Mouse (Mus musculus) heart, adult 2 months (tissue): ENCODE results near the gene Idh1. TPM values are rescaled to one million over a fixed set of nuclear protein-coding genes. Genes with fewer than 3 reads are reported as not detected.

Experiments used
- DNase-seq, 2 experiments: peaks; one replicate each; pipeline ENCODE4 v3.0.0; 2021
- H3K27ac ChIP-seq: fragments of 200-600 bp; 2 replicates; pipeline ENCODE4 v1.8.1; 2022
- H3K27me3 ChIP-seq: fragments of 200-500 bp; 2 replicates; pipeline ENCODE4 v1.6.1; 2012; ENCODE audit warnings: mild to moderate bottlenecking, low read length, inconsistent platforms, mixed read lengths; ENCODE audit not compliant: control insufficient read depth, insufficient read depth
- H3K36me3 ChIP-seq: fragments of 200-500 bp; 2 replicates; pipeline ENCODE4 v1.6.1; 2012; ENCODE audit warnings: low read length, inconsistent platforms; ENCODE audit not compliant: control insufficient read depth, insufficient read depth
- H3K4me1 ChIP-seq: fragments of 200-500 bp; 2 replicates; pipeline ENCODE4 v1.6.1; 2011; ENCODE audit warnings: low read length; ENCODE audit not compliant: control insufficient read depth, insufficient read depth
- H3K4me3 ChIP-seq: fragments of 200-600 bp; 2 replicates; pipeline ENCODE4 v1.8.1; 2022
- H3K79me2 ChIP-seq: fragments of 200-500 bp; replicated peaks from 2 replicates; pipeline ENCODE4 v1.6.1; 2012; ENCODE audit warnings: mild to moderate bottlenecking, inconsistent platforms, low read length, moderate library complexity, mixed read lengths; ENCODE audit not compliant: control insufficient read depth, insufficient read depth
- H3K9ac ChIP-seq: fragments of 200-500 bp; 2 replicates; pipeline ENCODE4 v1.6.1; 2012; ENCODE audit warnings: low read depth, mild to moderate bottlenecking, control low read depth, inconsistent platforms, low read length, mixed read lengths
- CTCF ChIP-seq: fragments of 200-600 bp; IDR thresholded peaks from 2 replicates; pipeline ENCODE4 v1.8.1; 2022; ENCODE audit warnings: antibody characterized with exemption, mild to moderate bottlenecking, moderate library complexity
- EP300 ChIP-seq: fragments of 200-500 bp; IDR thresholded peaks from 2 replicates; pipeline ENCODE4 v1.6.1; 2011; ENCODE audit warnings: low read depth, low read length, control low read depth; ENCODE audit not compliant: insufficient read depth
- POLR2A ChIP-seq: fragments of 200-500 bp; IDR thresholded peaks from 2 replicates; pipeline ENCODE4 v1.6.1; 2011; ENCODE audit warnings: mild to moderate bottlenecking, low read depth, low read length, control low read depth; ENCODE audit not compliant: insufficient read depth
- WGBS: fragments of 180-500 bp; shearing (Covaris S2); methylation state at CpG from one replicate; pipeline ENCODE4 v1.1.7; 2018; 5-methylcytosine and 5-hydroxymethylcytosine counted together
- intact Hi-C: fragments of 180-260 bp; cut with DNase I; formaldehyde crosslinking; loops from one replicate; pipeline ENCODE4 v1.15.1; 2025
- polyA plus RNA-seq: library from polyadenylated mRNA; depleted of rRNA; stranded (reverse); fragments of >200 nt; gene quantifications from 2 replicates; pipeline ENCODE4 v1.2.3, GENCODE M21; 2012; rRNA removed
- total RNA-seq, 2 experiments: library from RNA; stranded (reverse); gene quantifications; 2 replicates each; pipeline ENCODE4 v1.2.3; 2021

The Idh1 gene
- total and polyA plus RNA-seq, 3 experiments = 22.1 to 88.9 (median 57.8) TPM

DNA sequence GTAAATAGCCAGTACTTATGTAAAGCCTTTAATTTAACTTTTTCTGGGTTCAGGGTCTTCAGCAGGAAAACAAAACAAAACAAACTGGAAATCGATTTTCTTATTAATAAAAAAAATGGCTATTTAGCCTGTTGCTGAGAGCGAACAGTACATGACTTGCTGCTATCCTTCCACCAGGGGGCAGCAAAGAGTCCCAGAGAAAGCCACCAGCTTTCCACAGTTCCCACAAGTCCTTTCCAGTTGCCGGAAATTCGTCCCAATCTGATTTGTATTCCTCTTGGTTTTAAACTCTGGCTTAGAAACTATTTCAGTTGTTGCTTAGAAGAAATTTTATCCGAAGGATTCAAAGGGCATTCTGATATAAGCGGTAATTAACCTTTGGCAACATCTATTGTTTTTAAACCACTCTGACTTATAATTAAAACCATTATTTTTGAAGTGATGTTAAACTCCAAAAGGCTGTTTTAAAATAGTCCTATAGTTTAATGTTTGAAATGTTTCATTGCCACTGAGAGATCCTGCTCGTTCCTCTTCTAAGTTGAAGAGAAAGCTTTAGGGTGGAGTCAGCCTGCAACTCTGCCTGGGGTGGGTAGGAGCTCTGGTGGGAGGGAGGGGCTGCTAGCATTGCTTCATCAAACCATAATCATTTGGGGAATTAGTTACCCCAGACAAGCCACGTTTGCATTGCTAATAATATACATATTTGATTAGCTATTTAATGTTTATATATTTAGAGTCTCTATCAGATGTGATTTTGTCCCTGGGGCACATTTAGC is 74.1 kb downstream of the Idh1 start:
- H3K27ac ChIP-seq = peak overlapping the region; percentile 58
- intact Hi-C loops = loop anchor here (1.0 kb wide), 1 partner anchor 67 kb away; no protein-coding TSS in a partner anchor

DNA sequence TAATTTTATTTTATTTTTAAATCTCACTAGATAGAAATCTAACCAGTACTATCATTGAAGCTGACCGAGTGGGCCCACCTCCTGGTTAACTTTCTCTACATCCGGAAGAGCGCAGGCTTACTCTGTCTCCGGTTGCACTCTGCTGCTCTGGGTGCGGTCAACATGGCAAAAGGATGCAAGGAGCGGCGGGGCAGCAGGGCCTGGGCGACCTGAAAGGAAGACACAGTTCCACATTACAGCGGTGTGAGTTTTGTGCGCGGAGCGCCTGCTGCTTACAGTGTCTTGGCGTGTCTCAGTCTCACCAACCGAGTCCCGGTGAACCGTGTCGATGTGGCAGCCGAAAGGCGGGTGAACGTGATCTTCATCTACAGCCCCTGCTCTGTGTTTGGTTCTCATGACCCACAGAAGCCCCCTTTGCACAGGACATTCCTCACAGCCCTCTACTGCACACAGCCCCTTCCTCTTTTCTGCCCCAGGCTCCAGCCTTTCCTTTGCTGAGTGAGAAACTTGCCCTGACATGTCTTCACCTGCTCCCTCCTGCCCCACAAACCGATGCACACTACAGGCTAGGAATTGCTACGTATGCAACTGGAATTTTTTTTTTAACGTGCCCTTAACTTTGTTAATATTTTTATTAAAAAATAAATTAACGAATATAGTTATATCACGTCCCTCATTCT is 76.4 kb downstream of the Idh1 start:
- Histone ChIP-seq H3K27ac (no peak overlapping the region), H3K4me3 (no peak overlapping the region), H3K27me3 (no peaks in the 10 kb centered on the region), H3K9ac (no peak overlapping the region), H3K4me1 (no peaks in the 10 kb centered on the region), H3K36me3 (no peaks in the 10 kb centered on the region), H3K79me2 (no peaks in the 10 kb centered on the region)
- 72% methylated on average over 25 of the region's 25 CpGs for WGBS
- no peak for DNase-seq
- intact Hi-C loops = no loop called here
- TF ChIP-seq EP300 = no peak
- TF ChIP-seq POLR2A = no peak
- TF ChIP-seq CTCF = no peak

More for the DNA sequence above, 74.1 kb downstream of the Idh1 start:
- Histone ChIP-seq H3K4me1 (no peaks in the 10 kb centered on the region), H3K79me2 (no peaks in the 10 kb centered on the region), H3K4me3 (peak overlapping the region; percentile 28), H3K27me3 (no peaks in the 10 kb centered on the region), H3K9ac (no peak overlapping the region), H3K36me3 (no peaks in the 10 kb centered on the region)
- peak; percentile 55 for DNase-seq
- TF ChIP-seq POLR2A (no peak), EP300 (peak; percentile 66; the same call in 1 of the 2 replicates), CTCF (peak; percentile 99; the same call in 1 of the 2 replicates)
- 6% methylated on average over 8 of the region's 8 CpGs for WGBS

DNA sequence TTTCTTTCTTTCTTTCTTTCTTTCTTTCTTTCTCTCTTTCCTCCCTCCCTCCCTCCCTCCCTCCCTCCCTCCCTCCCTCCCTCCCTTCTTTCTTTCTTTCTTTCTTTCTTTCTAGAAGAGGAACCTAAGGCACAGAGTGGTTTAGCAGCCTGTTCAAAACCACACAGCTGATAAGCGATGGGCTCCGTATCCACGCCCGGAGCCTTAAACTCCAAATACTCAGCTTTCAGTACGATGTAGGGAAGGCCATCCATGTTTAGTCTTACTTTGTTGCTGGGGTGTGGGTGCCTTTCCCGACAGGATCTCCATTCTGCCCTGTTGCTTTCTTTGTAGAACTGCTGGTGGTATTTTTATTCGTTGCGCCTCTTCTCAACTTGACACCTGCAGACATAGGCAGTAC is 77.1 kb downstream of the Idh1 start:
- no peaks in the 10 kb centered on the region for H3K27me3 ChIP-seq
- TF ChIP-seq CTCF = no peak
- TF ChIP-seq POLR2A = no peak
- no peak for TF ChIP-seq EP300
- no peaks in the 10 kb centered on the region for H3K36me3 ChIP-seq
- H3K4me3 ChIP-seq = no peak overlapping the region
- H3K9ac ChIP-seq = no peak overlapping the region
- no peaks in the 10 kb centered on the region for H3K79me2 ChIP-seq
- no peak overlapping the region for H3K27ac ChIP-seq
- H3K4me1 ChIP-seq = no peaks in the 10 kb centered on the region
- 89% methylated on average over 8 of the region's 8 CpGs for WGBS
- no peak for DNase-seq
- intact Hi-C loops = no loop called here

Other genes with a start within 250 kb of the Idh1 start
- 1 to 10 TPM; 6.8 to 6.9 TPM for gene Plekhm3, start 229.7 kb downstream of the Idh1 start, total RNA-seq
- gene Plekhm3, start 229.7 kb downstream of the Idh1 start, polyA plus RNA-seq = 3.3 and 4.7 TPM in 2 replicates
- gene Akr1cl, start 153.7 kb downstream of the Idh1 start, total RNA-seq = not detected
- gene Akr1cl, start 153.7 kb downstream of the Idh1 start, polyA plus RNA-seq = 0.10 and 0.35 TPM in 2 replicates
- not detected for gene Cryge, start 135.4 kb downstream of the Idh1 start, total RNA-seq
- not detected in 2 replicates for gene Cryge, start 135.4 kb downstream of the Idh1 start, polyA plus RNA-seq
- gene Crygd, start 123.0 kb downstream of the Idh1 start, total RNA-seq = not detected
- not detected in 2 replicates for gene Crygd, start 123.0 kb downstream of the Idh1 start, polyA plus RNA-seq
- not detected for gene Crygc, start 112.8 kb downstream of the Idh1 start, total RNA-seq
- not detected in 2 replicates for gene Crygc, start 112.8 kb downstream of the Idh1 start, polyA plus RNA-seq
- not detected for gene Crygb, start 104.2 kb downstream of the Idh1 start, total RNA-seq
- not detected in 2 replicates for gene Crygb, start 104.2 kb downstream of the Idh1 start, polyA plus RNA-seq
- gene Cryga, start 83.1 kb downstream of the Idh1 start, total RNA-seq = not detected
- not detected in 2 replicates for gene Cryga, start 83.1 kb downstream of the Idh1 start, polyA plus RNA-seq
- gene Gm28845, start 66.9 kb downstream of the Idh1 start, total RNA-seq = not detected
- gene Gm28845, start 66.9 kb downstream of the Idh1 start, polyA plus RNA-seq = not detected in 2 replicates
- gene D630023F18Rik, start 63.3 kb downstream of the Idh1 start, total RNA-seq = not detected
- 0.12 TPM in 1 of 2 replicates, not detected in the other for gene D630023F18Rik, start 63.3 kb downstream of the Idh1 start, polyA plus RNA-seq
- gene Pikfyve, start 183 bp upstream of the Idh1 start, total RNA-seq = 10 to 100 TPM in 1 of 2 experiments, 1 to 10 TPM in 1; 9.6 to 10.3 TPM
- 2.5 and 4.2 TPM in 2 replicates for gene Pikfyve, start 183 bp upstream of the Idh1 start, polyA plus RNA-seq
- gene Pth2r, start 95.6 kb upstream of the Idh1 start, total RNA-seq = not detected
- gene Pth2r, start 95.6 kb upstream of the Idh1 start, polyA plus RNA-seq = not detected in 2 replicates